8 mouse cellular contexts compared by ENCODE assay signal in genomic region chr14:20340149-20340548, GRCm38 (mm10). TPM values are rescaled to one million over a fixed set of nuclear protein-coding genes. Genes with fewer than 3 reads are reported as not detected.
DNase-seq lines count a peak whose midpoint lies in the region; ATAC-seq lines count a peak whose summit lies in the region.

No protein-coding gene starts in this region.

- peak; percentile 46 for ATAC-seq in activated CD4-positive, CD25-positive, alpha-beta regulatory T cell, adult 4 months

- peak; percentile 14 for DNase-seq in gastrocnemius, adult 18-20 months (ENCODE audit: low spot score)
- no peak for DNase-seq in gastrocnemius, postnatal 10 days
- DNase-seq in A20 (ENCODE audit: low read depth, low spot score): peak; percentile 80
- peak; percentile 32 to 48 for DNase-seq in kidney, postnatal 4 days
- DNase-seq in spleen, adult 12 weeks (ENCODE audit: low spot score): peak; percentile 14
- no peak for DNase-seq in right cerebral cortex, postnatal 36 days (ENCODE audit: low spot score in 2 of 2)
- no peak for DNase-seq in right cerebral cortex, postnatal 4 days

RNA-seq across cellular contexts. Expression of gene Ecd, which starts 7.8 kb away (rescaled TPM):
- total RNA-seq in gastrocnemius, adult 18-20 months (2021): 10 to 100 TPM; 33.1 to 36.1 TPM
- 10 to 100 TPM; 27.1 to 28.8 TPM for total RNA-seq in gastrocnemius, postnatal 10 days (2021)
- polyA plus RNA-seq in activated CD4-positive, CD25-positive, alpha-beta regulatory T cell, adult 4 months (2017; shearing (Covaris generic)): 10 to 100 TPM; 59.5 to 69.5 TPM

RNA-seq across cellular contexts. Expression of gene Fam149b, which starts 7.8 kb away (rescaled TPM):
- total RNA-seq in gastrocnemius, adult 18-20 months (2021): 10 to 100 TPM; 19.8 to 21.3 TPM
- total RNA-seq in gastrocnemius, postnatal 10 days (2021): 10 to 100 TPM; 17.3 to 22.6 TPM
- 10 to 100 TPM; 38.4 to 66.1 TPM for polyA plus RNA-seq in activated CD4-positive, CD25-positive, alpha-beta regulatory T cell, adult 4 months (2017; shearing (Covaris generic))

RNA-seq across cellular contexts. Expression of gene Nudt13, which starts 45.7 kb away (rescaled TPM):
- total RNA-seq in gastrocnemius, adult 18-20 months (2021): 10 to 100 TPM; 29.7 to 32.8 TPM
- 10 to 100 TPM; 21.3 to 22.9 TPM for total RNA-seq in gastrocnemius, postnatal 10 days (2021)
- polyA plus RNA-seq in activated CD4-positive, CD25-positive, alpha-beta regulatory T cell, adult 4 months (2017; shearing (Covaris generic)): 10 to 100 TPM; 16.2 to 17.6 TPM

RNA-seq across cellular contexts. Expression of gene Dnajc9, which starts 48.6 kb away (rescaled TPM):
- total RNA-seq in gastrocnemius, adult 18-20 months (2021): 10 to 100 TPM; 10.6 to 12.2 TPM
- total RNA-seq in gastrocnemius, postnatal 10 days (2021): 10 to 100 TPM; 14.8 to 15.8 TPM
- 100 to 1,000 TPM; 100 to 140 TPM for polyA plus RNA-seq in activated CD4-positive, CD25-positive, alpha-beta regulatory T cell, adult 4 months (2017; shearing (Covaris generic))

RNA-seq across cellular contexts. Expression of gene Mrps16, which starts 53.3 kb away (rescaled TPM):
- 10 to 100 TPM; 50.8 to 54.9 TPM for total RNA-seq in gastrocnemius, adult 18-20 months (2021)
- 10 to 100 TPM; 47.1 to 50.9 TPM for total RNA-seq in gastrocnemius, postnatal 10 days (2021)
- 100 to 1,000 TPM; 127 to 128 TPM for polyA plus RNA-seq in activated CD4-positive, CD25-positive, alpha-beta regulatory T cell, adult 4 months (2017; shearing (Covaris generic))

Comparison
In these comparisons a context has a peak if more than half of its experiments do, and no peak if none do; other contexts are left out.
1. DNase-seq: peak in gastrocnemius, adult 18-20 months (single experiment), A20 (single experiment), kidney, postnatal 4 days (2 of 2) and spleen, adult 12 weeks (single experiment); none in gastrocnemius, postnatal 10 days (single experiment), right cerebral cortex, postnatal 36 days (0 of 2) and right cerebral cortex, postnatal 4 days (single experiment).